Mouse (Mus musculus): Measurements from ENCODE around the gene Smco2.

Smco2 gene

GRCm38 (mm10) chr6:146850050-146850449, at the start of gene Smco2:
Gene Smco2, plus strand, starts transcription at chr6:146850104.
- DNase-seq (ENCODE audit: low read depth, low spot score), result no peak

GRCm38 (mm10) chr6:146809991-146810390, 39.9 kb upstream of the Smco2 start:
- DNase-seq (ENCODE audit: low read depth, low spot score), result no peak

- DNase-seq (ENCODE audit: low read depth, low spot score), result no peak
These were observed 36.9 kb upstream of the Smco2 start for GRCm38 (mm10) chr6:146813007-146813406.

GRCm38 (mm10) chr6:146820177-146820965, 29.5 kb upstream of the Smco2 start:
- peak; percentile 27 for DNase-seq (ENCODE audit: low read depth, low spot score)

- DNase-seq (ENCODE audit: low read depth, low spot score), result no peak
These were observed 27.9 kb upstream of the Smco2 start for GRCm38 (mm10) chr6:146821958-146822357.

GRCm38 (mm10) chr6:146824727-146825486, 25.0 kb upstream of the Smco2 start:
- peak; percentile 78 for DNase-seq (ENCODE audit: low read depth, low spot score)

- no peak for DNase-seq (ENCODE audit: low read depth, low spot score)
These were observed 24.5 kb upstream of the Smco2 start for GRCm38 (mm10) chr6:146825487-146825773.

- DNase-seq (ENCODE audit: low read depth, low spot score), result no peak
These were observed 18.6 kb upstream of the Smco2 start for GRCm38 (mm10) chr6:146831320-146831719.

- peak; percentile 59 for DNase-seq (ENCODE audit: low read depth, low spot score)
These were observed 16.2 kb upstream of the Smco2 start for GRCm38 (mm10) chr6:146833485-146834314.

- no peak for DNase-seq (ENCODE audit: low read depth, low spot score)
These were observed 15.6 kb upstream of the Smco2 start for GRCm38 (mm10) chr6:146834342-146834741.

- no peak for DNase-seq (ENCODE audit: low read depth, low spot score)
These were observed 14.1 kb upstream of the Smco2 start for GRCm38 (mm10) chr6:146835784-146836183.

GRCm38 (mm10) chr6:146837316-146837715, 12.6 kb upstream of the Smco2 start:
- DNase-seq (ENCODE audit: low read depth, low spot score), result no peak

GRCm38 (mm10) chr6:146838366-146838765, 11.5 kb upstream of the Smco2 start:
- no peak for DNase-seq (ENCODE audit: low read depth, low spot score)

GRCm38 (mm10) chr6:146838863-146839262, 11.0 kb upstream of the Smco2 start:
- no peak for DNase-seq (ENCODE audit: low read depth, low spot score)

- DNase-seq (ENCODE audit: low read depth, low spot score), result no peak
These were observed 5.0 kb upstream of the Smco2 start for GRCm38 (mm10) chr6:146844867-146845266.

GRCm38 (mm10) chr6:146845347-146845746, 4.6 kb upstream of the Smco2 start:
- no peak for DNase-seq (ENCODE audit: low read depth, low spot score)

GRCm38 (mm10) chr6:146845961-146846750, 3.7 kb upstream of the Smco2 start:
- peak; percentile 11 for DNase-seq (ENCODE audit: low read depth, low spot score)

- DNase-seq (ENCODE audit: low read depth, low spot score), result no peak
These were observed 2.5 kb upstream of the Smco2 start for GRCm38 (mm10) chr6:146847402-146847801.

GRCm38 (mm10) chr6:146848281-146848680, 1.6 kb upstream of the Smco2 start:
- DNase-seq (ENCODE audit: low read depth, low spot score), result no peak

- no peak for DNase-seq (ENCODE audit: low read depth, low spot score)
These were observed 2.0 kb downstream of the Smco2 start for GRCm38 (mm10) chr6:146851916-146852315.

- no peak for DNase-seq (ENCODE audit: low read depth, low spot score)
These were observed 2.8 kb downstream of the Smco2 start for GRCm38 (mm10) chr6:146852739-146853138.
